Mouse (Mus musculus): ENCODE results near the gene Atp2a1.

GRCm38 (mm10) chr7:126491005-126491404 is 28.1 kb upstream of the Atp2a1 start:
- no peak for TF ChIP-seq CTCF (IDR thresholded peaks at IDR 0.05 in 2 of 3, conservative IDR thresholded peaks at IDR 0.05 in 1 of 3; ENCODE audit: control insufficient read depth in 1 of 3, insufficient read depth in 1 of 3, low read depth in 2 of 3, low read length in 3 of 3, poor library complexity in 1 of 3, severe bottlenecking in 1 of 3)
- no peak for TF ChIP-seq KAT2A (conservative IDR thresholded peaks at IDR 0.05; ENCODE audit: low read depth, low read length)
